Mouse (Mus musculus) lung, postnatal 10 days (tissue): ENCODE data around the gene C1qtnf5.

Source experiments
- DNase-seq: peaks from one replicate; pipeline ENCODE4 v3.0.0; 2021

C1qtnf5 gene

DNA sequence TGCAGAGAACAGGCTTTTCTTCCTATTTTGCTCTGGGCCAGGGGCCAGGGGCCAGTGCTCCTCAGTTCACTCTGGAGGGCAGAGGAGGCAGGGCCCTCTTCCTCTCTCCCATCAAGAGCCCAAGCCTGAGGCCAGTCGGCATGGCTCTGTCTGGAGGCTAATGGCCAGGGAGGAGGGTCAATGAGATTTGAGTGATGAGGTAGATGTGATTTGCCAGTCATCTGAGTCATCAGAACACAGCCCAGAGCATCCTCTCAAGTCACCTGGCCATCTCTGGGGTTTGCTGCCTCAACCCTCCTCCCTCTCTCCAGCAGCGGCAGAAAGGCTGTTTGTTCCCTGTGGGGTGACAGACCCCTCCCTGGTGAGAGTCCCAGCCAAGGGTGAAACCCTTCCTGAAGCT lies 26.2 kb downstream of the C1qtnf5 start:
- DNase-seq: no peak

DNA sequence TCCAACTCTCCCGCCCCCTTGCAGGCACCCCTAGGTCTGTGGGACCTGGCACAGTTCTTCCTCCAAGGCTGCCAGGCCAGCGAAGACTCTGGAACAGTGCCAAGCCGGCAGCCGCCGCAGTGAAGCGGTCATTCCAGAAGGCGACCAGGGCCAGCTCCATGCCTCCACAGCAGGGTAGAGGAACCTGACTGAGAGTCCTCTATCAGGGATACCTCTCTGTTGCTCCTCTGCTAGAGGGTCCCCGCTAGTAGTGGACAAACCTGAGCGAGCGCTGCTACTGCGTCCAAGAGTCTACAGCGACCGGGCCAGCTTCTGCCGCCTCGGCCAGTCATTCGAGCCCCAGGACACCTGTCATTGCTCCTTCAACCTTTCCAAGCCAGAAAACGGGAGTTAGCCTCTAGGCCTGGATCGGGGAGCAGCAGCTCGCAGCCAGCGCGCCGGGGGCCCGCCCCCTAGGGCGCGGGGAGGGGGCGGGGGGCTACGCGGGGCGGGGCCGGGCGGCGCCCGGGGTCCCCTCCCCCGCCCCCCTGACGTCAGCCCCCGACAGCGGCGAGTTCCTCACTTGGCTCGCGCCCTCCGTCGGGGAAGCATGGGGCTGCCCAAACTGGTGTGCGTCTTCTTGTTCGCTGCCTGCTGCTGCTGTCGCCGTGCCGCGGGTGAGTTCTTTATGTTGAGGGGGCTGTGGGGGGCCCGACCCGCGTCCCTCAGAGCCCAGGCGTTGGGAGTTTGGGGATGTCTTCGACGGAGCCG lies 27.2 kb downstream of the C1qtnf5 start, which contains the start of gene Mcam:
TSS of gene Mcam (plus strand) at position 369 of the 750 bp plus-strand sequence.
- peak; percentile 83 for DNase-seq

DNA sequence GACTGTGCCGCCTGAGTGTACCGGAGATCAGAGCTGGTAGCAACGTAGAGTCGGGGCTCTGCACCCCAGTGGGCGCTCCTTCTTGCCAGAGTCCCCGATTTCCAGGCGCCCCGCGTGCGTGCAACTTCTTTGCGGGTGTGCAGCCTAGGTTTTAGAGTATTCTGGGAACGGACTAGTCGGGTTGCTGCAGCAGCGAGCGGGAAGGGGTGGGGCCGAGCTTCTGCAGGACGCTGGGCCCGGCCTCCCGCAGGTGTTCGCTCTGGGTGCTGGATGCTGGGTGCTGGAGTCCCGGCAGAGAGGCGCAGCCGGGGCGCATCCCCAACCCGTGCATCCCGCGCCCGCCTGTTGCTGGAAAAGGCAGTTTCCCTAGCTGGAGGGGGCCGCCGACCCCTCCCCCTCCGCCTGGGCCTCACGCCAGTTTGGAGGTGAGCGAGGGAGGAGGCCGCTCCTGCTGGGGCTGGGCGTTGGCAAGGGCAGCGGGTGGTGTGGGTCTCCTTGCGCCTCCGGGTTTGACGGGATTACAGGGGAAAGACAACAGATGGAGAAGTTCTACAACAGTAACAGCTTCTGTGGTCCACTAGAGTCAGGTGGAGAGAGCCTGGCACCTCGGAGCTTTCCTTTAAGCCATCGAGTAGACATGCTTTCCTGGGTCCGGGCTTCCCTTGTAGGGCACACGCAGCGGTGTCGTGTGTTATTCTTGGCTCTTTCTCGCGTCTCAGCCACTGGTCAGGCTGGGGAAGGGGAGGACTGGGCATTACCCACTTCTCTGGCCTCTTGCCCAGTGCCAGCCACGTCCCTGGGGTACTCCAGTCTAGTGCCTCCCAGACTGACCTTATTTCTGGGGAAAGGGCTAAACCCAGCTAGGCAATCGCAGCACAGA lies 28.0 kb downstream of the C1qtnf5 start:
- peak; percentile 74 for DNase-seq

- peak; percentile 36 for DNase-seq
Measured at GRCm38 (mm10) chr9:44135731-44136411, 28.8 kb downstream of the C1qtnf5 start.

GRCm38 (mm10) chr9:44137846-44138245 lies 30.8 kb downstream of the C1qtnf5 start:
- no peak for DNase-seq

DNA sequence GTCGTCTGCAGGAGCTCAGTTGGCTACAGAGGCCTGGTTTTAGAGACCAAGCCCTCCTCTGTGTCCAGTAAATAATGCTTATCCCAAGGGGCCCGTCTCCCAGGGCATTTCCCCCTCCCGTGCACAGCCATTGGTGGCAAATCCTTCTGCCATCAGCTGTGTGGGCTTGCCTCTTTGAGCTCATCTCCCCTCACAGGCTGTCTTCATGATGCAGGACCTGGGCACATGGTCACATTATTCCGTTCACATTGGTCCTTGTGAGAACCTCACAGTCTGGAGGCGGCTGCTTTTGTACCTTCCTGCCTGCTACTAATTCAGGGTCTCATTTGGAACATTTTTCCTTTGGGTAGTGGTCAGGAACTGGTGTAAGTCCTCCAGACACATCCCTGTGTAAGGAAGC lies 34.9 kb downstream of the C1qtnf5 start:
- no peak for DNase-seq

- DNase-seq: no peak
Measured at GRCm38 (mm10) chr9:44143421-44143820, 36.4 kb downstream of the C1qtnf5 start.

DNA sequence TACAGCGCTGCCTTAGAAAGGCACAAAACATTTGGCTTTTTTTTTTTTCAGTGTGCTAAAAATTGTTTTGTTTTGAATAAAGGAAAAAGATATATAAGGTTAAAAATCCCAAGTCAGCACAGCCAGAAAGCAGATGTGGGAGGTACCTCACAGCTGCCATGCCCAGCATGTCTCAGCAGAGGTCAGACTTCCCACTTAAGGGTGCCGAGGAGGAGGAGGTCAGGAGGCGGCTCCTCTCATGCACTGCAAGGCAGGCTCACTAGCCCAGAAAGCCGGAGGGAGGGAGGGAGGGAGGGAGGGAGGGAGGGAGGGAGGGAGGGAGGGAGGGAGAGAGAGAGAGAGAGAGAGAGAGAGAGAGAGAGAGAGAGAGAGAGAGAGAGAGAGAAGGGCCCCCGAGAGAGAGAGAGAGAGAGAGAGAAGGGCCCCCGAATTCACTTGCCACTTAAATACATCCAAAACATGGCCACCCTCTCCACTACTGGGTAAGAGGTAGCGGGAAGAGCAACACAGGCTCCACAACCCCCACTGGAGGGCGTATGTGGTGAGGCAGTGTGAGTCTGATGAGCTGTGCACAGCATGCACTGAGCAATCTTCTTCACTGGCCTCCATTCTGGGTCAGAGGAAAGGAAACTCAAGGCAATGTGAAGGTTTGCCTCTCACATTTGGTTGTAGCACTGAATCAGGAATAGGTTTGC lies 37.1 kb downstream of the C1qtnf5 start:
- peak; percentile 73 for DNase-seq

GRCm38 (mm10) chr9:44144718-44145060 lies 37.6 kb downstream of the C1qtnf5 start:
- DNase-seq: no peak

DNA sequence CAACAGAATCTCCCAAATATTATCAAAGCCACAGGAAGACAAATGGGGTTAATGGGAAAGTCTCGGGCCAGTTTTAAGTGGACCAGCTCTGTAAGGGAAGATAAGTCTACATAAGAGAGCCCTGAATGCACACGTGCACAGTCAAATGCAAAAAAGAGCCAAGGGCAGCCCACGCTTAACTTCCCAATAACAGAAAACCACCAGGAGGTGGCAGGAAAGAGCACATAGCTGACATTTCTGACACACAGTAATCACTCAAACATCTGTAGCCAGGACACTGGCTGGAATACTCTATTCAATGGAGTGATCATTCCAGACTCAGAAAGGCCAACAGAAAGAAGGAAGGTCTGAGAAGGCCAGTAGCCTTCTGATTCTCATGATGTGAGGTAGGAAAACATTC lies 40.2 kb downstream of the C1qtnf5 start:
- DNase-seq: peak; percentile 57
